Mouse (Mus musculus) neutrophil, adult 5-6 weeks (primary cell): ENCODE data around the gene Flad1. TPM values are rescaled to one million over a fixed set of nuclear protein-coding genes. Genes with fewer than 3 reads are reported as not detected.

ENCODE experiments used
- ATAC-seq: fragments of 151-379, 151-347 bp; 2 replicates; pipeline ENCODE4 v1.8.0; 2017; ENCODE audit warnings: mild to moderate bottlenecking, moderate TSS enrichment; ENCODE audit not compliant: insufficient number of reproducible peaks, poor library complexity, low FRiP score, severe bottlenecking; ENCODE audit errors: extremely low read depth
- total RNA-seq: library from RNA; stranded (forward); fragments of 200-1000 nt; gene quantifications from 2 replicates; pipeline ENCODE4 v1.2.3, GENCODE M21; 2017

The Flad1 gene
- total RNA-seq, result 21.1 and 25.6 TPM in 2 replicates

DNA sequence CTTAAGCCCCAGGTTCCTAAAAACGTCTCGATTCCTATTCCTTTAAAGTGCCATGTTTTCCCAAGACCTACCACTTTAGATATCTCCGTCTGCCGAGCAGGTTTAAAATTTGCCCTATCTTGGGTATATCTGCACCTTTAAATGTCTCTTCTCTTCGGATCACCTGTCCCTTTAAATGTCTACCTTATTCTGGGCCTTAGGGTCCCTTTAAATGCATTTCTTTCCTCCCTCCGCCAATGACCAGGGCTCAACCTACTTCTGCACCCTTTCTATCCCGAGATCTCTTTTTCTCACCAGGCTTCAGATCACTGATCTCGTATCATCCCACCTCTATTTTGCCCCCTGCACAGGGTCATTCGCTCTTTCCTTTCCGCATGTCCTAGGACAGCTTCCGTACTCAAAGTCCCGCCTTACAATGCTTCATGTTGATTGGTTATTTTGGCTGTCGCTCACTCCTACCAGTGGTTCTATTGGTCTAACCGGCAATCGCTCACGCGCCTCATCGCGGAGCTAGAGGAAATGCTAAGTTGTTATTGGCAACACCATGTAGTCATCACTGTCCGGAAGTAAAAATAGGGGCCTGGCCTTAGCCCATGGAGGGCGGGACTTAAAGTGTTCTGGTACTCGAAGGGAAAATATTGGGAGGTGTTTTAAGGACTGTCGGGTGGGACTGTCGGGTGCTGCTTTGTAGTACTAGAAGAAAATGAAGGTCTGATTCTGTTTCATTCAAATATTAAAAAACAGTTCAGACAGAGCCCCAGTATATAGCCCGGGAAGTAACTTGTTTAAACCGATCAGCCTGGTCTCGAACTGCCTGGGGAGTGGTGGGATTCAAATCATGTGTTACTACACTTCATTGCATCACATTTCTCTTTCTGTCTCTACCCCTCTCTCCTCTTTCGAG, at the start of gene Flad1:
Gene Flad1 (minus strand): TSS at position 381 of the 904 bp plus-strand sequence.
- peak; percentile 100 for ATAC-seq

DNA sequence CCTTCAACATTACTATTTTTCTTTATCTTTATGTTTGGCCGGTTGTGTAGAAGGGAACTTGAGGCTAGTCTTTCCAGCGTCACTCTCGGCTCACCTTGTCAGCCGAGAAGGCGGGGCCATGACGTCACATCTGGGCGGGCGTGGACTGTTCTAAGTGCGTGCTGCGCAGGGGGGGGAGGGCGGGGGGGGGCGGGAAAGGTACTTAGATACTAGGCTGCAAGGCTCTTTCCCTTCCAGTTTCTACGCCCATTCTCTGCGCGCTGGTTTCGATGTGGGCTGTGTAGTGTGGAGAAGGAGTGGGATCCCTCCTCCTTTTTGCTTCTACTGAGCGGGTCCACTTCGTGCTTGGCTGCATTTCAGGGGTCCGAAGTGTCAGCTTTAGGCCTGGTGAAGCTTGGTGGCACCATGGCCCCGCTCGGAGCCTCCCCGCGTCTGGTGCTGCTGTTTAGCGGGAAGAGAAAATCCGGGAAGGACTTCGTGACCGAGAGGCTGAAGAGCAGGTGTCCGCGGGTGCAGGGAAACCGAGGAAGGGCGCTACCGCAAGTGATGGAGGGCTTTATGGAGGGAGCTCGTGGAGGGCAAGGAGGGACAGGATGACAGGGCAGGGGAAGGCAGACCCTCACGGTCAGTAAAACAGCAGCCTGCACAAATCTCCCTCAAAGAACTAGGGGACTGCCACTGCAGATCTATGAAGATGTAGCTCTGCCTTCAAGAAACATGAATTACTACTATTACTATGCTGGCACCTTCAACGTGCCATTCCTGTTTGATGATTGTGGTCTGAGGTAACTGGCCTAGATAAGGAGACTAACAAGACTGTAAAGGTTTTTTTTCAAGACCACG, 47.5 kb upstream of the Flad1 start:
- ATAC-seq, result peak; percentile 78

DNA sequence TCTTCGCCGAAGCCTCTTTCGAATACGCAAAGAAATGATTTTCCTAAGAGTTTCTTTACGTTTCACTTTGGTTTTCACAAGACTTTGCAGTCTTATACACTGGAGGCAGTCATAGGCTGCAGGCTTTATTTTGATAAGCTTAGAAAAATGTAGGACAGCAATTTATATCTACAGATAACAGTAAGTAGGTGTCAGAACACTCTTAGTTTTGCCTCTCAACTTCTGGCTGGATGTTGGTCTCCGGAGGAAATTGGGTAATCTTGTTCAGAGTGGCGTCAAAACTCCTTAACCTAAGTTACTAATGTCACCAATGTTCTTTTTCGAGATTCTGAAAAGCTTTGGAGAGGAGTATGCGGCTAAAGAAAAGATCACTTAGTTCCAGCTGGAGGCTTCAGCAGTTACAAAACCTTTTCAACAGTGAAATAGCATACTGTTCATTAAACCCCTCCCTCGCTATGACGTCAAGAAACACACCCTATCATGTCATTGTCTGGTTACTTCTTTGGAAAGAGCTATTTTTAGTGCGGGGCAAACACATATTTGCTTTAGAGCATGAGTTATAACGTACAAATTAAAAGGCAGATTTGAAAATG, 46.8 kb upstream of the Flad1 start:
- ATAC-seq, result peak; percentile 52

DNA sequence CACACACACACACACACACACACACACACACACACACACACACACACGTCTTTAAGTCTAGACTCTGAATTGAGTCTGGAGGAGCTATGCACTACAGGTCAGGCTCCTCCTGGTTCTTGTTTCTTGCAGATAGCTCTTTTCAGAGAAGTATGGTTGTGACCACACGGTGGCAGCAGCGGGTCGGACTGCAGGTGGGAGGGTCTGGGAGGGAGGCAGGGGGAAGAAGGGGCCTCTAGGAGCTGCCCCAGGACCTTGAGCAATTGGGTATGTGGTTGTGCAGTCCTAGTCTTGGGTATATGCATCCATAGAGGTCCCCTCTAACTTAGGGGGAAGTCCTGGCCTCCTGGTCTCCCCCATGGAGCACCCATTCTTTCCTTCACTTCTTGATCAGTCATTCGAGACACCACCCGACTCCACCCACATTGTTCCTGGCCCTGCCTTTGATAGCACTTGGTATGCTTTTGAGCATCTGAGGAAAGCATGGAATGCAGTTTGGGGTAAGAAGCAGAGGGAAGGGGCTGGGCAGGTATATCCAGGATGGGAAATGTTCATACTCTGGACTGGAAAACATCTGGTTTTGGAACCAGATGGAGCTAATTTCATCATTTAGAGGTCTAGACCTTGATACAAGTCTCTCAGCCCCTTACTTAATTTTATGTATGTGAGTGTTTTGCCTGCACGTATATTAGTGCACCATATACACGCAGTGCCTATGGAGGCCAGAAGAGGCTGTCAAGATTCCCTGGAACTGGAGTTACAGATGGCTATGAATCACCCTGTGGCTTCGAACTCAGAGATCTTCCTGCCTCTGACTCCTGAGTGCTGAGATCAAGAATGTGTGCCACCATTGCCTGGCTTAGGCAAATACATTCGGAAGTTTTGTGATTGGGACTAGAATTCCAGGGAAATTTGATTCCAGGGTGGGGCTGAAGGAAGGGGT, 45.3 kb upstream of the Flad1 start:
- ATAC-seq, result peak; percentile 68

DNA sequence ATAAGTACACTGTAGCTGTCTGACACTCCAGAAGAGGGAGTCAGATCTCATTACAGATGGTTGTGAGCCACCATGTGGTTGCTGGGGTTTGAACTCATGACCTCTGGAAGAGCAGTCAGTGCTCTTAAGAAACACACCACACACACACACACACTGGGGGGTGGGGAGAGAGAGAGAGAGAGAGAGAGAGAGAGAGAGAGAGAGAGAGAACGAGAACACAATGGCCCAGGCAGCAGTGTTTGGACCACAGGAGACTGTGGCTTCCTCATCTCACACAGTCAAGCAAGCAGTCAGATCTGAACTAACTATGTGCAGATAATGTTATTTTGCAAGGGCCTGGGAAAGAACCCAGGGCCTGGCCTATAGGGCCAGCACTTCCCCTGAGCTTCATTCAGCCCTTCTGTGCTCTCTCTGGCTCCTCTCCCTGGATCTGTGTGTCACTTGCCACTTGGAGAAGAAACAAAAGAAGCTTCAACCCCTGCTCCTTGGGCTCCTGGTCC, 44.2 kb upstream of the Flad1 start:
- no peak for ATAC-seq

DNA sequence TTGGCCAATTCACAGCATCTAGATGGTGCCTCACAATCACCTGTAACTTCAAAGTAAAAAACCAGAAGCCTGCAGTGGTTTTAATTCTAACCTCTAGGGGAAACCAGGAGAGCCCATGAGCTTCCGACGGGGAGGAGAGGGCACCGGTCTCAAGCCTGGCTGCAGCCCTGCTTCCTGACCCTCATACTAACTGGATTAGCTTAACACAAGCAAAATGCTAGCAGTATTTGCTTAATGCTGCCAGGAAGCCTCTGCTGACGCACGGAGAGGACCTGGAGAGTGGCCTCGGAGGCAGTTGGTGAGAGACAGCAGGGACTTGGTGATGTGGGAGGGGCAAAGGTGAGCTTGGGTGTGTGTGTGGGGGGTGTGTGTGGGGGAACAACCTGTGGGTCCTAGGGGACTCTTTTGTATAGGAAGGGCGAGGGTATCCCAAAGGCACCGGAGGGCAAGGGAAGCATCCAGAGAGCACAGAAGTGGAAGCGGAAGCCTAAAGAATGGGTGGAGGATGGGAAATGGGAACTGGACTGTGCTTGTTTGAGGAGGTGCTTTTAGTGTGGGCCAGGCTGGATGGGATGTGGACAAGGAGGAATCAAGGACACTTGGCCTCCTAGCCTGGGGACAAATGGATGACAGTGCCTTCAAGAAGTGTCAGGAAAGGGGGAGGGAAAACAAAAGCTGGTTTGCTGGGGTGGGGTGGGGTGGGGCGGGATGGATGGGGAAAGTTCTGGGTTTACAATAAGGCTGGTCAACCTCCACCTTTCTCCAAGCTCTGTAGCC, 42.9 kb upstream of the Flad1 start, which contains the start of gene Pmvk:
Gene Pmvk (plus strand): TSS at position 141 of the 777 bp plus-strand sequence.
- ATAC-seq, result no peak

DNA sequence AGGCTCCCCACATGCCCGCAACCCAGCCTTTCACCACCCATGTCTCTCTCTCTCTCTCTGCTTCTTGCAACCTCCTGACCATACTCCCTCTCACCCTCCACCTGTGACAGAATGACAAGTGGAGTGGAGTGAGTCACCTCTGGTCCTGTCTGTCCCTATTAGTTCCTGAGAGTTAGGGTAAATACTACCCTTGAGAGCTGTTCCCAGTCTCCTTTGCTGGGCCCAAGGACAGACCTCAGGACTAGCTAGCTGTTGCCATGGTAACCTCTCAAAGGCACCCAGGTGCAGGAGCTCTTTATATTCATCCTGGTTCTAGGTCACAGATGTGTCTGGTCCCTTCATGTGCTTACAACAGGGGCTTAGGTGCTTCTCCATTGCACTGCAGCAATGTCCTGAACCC, 40.2 kb upstream of the Flad1 start:
- no peak for ATAC-seq

DNA sequence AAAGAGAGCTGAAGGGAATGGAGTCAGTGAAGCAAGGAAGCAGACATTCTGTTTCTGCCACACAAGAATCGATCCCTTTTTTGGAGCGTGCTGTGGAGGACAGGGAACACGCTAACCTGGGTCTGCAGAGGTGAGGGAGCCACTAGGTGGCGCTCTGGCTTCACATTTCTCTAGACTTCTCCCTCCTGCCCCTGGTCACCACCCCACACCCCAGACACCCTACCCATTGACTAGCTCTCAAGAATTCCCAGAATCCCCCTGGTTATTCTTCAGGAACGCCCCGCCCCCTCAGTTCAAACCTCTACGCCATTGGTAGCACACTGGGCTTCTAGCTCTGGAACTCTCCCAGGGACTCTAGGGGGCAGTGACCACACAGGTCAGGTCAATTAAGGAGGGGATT, 37.9 kb upstream of the Flad1 start:
- peak; percentile 61 for ATAC-seq

DNA sequence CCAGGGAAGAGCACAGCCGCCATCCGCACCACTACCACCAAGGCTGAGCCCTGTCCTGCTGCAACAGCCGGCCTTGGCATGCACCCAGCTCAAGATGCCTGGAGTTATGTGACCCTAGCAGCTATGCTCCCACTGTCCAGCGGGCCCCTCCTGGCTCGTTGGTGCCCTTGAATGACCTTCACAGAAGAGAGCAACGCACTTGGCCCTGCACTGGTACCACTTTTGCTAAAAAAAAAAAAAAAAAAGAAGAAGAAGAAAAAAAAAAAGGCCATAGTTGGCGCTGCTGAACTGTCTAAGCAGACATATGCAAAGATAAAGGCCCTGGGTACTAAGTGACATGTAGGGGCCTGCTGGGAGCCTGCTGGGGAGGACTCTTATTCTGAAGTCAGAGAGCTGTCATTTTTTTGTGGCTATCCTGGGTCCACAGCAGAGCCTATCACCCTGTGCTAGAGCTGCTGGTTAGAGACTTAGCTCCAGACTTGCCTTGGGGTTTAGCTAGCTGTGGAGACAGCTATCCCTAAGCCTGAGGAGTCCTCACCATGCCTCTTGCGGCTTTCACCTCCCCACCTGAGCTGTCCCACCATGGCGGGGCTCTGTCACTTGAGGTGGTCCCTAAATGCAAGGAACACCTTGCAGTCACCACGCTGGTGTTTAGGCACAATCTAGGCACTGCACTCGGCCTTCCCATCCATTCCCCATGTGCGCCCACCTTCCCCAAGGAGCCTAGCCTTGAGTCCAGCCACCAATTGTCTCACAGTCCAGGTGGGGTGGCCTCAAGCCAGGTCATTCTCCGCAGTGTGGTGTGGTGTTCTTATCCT, 37.3 kb upstream of the Flad1 start:
- peak; percentile 24; the same call in 1 of the 2 replicates for ATAC-seq

DNA sequence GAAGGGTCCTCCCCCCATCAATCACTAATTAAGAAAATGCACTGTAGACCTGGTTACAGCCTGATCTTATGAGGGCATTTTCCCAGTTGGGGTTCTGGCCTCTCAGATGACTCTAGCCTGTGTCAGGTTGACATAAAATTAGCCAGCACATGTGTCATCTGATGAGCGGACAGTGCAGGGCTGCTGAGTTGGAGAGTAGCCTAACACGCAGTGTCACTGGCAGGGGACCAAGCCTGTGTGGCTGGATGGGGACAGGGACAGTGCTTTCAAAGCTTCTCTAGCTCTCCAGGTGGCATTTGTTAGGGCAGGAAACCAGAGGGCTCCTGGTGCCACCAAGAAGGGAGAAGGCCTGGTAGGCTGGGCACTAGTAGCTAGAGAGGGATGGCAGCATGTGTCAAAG, 29.0 kb upstream of the Flad1 start:
- no peak for ATAC-seq

DNA sequence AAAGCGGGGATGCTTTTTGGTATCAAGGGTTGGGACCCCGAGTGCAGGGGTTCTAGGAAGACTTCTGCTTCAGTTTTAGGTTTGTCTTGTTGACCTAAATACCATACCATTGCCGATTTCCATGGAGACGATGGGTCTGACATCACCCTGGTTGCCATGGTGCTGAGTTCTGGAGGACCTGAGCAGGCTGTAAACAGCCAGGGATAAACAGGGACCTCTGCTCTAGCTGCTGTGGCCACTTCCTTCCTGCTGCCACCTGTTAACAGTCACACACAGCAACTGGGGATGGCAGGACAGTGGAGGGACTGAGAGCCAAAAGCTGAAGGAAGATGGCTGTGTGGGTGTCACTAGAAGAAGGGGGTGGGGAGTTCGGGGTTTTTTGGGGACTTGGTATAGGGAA, 25.6 kb upstream of the Flad1 start:
- peak; percentile 87 for ATAC-seq

DNA sequence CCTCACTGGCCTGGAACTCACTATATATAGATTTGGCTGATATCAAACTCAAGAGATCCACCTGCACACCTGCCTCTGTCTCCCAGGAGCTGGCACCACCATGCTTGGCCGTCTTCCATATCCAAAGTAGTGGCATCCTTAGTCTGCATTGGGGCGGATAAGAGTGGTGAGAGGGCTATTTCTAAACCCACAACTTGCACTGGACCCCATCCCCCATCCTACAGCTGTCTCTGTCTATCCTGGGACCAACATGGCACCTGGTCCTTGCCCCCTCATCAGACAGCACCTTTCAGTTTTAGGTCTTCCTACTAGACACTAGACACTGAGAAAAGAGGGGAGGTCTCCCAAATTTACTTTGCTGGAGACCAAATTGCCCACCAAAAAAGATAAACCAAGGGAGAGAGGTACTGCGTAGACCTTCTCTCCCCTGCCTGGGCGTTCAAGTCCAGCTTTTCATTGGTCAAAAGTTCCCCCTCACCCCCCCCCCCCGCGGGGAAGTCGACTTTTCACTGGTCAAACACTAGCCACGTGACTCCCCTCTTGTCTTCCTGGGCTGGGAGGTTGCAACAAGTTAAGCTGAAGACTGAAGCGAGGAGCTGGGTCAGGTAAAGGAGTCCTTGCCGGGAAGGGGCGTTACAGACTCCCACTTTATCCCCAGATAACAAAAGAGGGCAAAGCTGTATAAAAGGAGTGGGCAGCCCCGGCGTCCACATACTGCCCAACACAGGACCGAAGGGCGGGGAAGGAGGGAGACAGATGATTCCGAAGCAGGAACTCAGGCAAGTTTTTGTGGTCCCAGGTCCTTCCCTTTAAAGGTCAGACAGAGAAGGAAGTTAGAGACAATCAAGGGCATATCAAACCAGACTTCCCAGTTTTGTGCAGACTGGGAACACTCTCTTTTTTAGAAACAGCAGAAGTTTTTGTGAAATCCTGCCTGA, 24.8 kb upstream of the Flad1 start, which contains the start of gene Pbxip1:
Gene Pbxip1 (plus strand): TSS at position 531 of the 938 bp plus-strand sequence.
- peak; percentile 51 for ATAC-seq

DNA sequence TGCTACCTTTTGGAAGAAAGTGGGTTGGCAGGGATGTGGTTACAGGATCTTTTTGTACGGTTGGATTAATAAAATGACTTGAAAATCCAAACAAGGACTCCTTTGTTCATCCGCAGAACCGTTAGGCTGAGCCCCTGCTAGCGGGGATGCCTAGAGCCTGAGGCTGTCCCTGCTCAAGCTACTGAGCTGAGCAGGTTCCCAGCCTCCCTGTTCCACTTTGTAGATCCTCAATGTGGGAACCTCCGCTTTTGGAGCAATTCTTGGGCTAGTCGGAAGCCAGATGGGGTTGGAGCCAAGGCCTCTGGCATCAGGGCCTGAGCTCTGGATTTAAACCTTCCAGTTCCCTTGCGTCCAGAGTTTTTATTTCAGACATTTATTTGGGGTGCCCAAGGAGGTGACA, 23.4 kb upstream of the Flad1 start:
- ATAC-seq, result no peak

DNA sequence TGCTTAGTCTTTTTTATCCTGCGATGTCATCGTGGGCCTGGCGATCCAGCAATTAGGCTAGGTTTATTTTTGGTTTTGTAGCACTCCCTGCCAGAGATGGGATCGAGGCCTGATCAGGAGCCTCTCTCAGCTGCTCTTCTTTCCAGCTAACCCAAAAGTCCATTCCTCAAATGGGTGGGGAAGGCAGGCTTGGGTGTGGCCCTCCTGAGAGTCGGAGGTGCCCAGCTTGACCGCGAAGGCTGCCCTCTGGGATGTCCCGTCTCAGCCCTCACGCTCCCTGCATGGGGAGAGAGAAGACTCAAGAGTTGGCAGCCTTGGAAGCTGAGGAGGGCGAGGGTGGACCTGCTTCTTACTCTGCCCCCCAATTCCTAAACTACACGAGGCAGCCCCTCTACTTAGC, 22.9 kb upstream of the Flad1 start:
- ATAC-seq, result no peak

DNA sequence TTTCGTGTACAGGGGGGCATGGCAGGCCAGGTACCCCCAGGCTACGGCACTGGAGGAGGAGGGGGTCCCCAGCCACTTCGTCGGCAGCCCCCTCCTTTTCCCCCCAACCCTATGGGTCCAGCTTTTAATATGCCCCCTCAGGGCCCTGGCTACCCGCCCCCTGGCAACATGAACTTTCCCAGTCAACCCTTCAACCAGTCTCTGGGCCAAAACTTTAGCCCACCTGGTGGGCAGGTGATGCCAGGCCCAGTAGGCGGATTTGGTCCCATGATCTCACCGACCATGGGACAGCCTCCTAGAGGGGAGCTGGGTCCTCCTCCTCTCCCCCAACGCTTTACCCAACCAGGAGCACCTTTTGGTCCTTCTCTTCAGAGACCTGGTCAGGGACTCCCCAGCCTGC, 20.9 kb upstream of the Flad1 start:
- ATAC-seq, result no peak
